Mouse (Mus musculus) mouse embryonic stem cell (cell line): ENCODE measurements at regions not wholly inside any gene's neighbourhood (a gene's known extent, or its start where the extent isn't known, plus 50 kb on each side); places are given as distances from the start of the nearest gene placed in this dataset.

Experiments used
- in situ Hi-C, 2 experiments: fragments of 300-500 bp; cut with MboI; formaldehyde crosslinking; loops; 1 replicate in 1 of 2; 3 replicates in 1 of 2; pipeline ENCODE4 v1.14.3; 2019 to 2020; ENCODE audit warnings: low sequenced_read_pairs in 2 of 2, low pct_unique_long_range_greater_than_20kb in 1 of 2, mixed read lengths in 1 of 2; ENCODE audit not compliant: unreplicated experiment in 1 of 2

DNA sequence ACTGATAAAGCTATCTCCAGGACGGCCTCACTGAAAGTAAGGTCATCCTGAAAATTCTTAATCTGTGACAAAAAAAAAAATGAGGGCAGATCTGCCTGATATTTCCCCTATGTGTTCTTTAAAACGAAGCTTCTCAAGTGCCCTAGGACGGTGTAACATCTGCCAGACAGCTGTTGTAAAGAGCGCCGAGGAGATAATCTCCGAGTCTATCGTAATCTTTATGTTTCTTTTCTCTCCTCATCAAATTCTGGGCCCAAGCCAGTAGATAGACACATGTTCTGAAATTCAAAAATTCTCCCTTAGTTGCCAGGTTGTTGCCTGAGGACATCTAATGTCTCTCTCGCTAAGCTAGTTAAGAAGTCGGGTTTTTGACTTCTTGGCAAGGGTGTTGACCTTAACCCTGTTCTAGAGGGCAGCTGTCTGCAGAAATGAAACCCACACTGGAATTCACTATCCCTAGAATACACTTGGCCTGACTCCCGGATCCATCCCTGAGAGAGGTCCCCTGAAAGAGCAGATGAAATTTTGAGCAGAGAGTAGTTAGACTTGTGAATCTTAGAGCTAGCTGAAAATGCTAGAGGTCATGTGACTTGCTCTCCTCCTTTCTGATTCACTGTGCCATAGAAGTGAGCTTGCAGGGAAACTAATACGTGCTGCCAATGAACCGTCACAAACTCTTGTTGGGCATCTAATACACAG is 104.1 kb upstream of the Hes1 start:
- in situ Hi-C loops, result no loop called here

DNA sequence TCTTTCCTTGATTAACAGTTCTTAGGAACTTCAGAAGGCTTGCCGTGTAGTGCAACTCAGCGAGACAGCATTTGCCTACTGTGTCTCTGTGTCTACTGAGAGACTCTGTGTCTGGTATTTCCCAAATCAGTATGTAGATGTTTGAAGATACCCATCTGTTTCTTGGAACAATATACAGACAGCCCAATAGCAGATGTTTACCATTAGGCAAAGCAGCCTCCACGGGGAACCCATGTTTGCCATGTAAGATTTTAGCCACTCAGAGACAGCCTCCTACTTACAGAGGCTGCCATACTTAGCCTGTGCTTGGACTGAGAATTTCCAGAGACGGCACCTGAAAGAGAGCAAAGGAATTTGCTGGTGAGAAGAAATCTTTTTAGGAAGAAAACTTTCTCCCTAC is 100.9 kb upstream of the Hes1 start:
- in situ Hi-C loops, result no loop called here

DNA sequence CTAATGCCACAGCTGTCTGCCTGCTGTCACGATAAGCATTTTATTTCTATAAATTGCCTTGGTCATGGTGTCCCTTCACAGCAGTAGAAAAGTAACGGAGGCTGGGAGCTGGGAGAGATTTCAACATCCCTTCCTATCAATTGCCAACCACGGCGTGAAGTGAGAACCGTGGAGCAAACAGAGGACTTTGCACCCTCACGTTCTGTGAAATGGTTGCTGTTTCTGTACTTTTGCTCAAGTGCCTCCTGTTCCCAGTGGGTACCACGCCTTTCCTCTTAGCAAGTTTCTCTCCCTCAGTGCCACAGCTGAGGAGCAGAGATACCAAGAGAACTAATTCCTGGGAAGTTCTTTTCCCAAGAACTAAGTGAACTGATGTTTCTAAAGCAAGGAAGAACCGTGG is 99.6 kb upstream of the Hes1 start:
- in situ Hi-C loops, result no loop called here

DNA sequence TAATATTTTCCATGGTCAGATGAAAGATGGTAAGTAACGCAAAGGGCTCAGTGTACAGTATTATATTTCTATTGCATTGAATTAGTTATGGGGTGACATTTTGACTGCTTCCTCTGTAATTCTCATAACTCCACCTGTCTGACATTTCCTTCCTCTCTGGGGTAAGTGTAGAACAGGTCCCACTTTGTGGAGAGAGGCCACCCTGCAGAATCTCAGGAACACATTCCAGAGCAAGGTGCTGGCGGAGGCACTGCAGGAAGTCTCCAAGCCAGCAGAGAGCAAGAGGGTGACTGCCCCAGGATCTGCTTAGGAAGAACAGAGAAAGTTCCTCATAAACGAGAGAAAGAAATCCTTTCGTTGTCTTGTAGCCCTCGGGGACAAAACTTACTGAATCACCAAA is 95.4 kb upstream of the Hes1 start:
- in situ Hi-C loops, result no loop called here

DNA sequence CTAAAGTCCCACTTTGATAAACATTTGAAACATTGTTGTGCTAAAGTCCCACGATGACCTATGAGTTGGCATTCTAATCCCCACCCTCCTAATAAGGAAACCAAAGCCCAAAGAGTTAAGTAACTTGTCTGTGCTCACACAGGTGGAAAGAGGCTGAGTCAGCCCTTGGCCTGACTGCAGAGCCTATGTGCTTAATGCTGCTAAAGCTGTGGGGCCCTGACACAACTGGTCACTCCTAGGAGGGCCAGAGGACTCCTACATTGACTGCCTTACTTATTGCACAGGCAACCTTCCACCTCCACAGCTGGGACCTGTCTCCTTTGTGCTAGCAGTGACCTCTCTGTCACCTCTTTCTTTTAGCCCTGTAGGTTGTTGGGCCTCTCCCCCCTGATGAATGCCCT is 91.4 kb upstream of the Hes1 start:
- in situ Hi-C loops, result no loop called here

DNA sequence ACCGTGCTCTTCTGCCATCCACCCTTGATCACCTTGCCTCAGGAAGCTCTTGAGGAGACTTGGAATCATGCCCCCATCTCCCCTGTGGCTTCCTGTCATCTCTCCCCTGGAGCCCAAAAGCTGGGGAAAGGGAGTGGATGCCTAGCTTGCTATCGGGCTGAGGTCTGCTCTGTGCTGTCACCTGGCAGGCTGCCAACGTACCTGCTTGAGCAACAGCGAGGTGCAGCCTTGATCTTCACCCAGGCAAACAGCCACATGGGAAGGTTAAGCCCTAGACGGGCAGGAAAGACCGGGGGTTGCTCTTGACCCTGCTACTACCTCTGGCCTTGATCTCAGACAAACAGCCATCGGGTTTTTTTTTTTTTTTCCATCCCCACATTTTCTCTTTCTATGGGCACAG is 90.9 kb upstream of the Hes1 start:
- in situ Hi-C loops, result no loop called here

DNA sequence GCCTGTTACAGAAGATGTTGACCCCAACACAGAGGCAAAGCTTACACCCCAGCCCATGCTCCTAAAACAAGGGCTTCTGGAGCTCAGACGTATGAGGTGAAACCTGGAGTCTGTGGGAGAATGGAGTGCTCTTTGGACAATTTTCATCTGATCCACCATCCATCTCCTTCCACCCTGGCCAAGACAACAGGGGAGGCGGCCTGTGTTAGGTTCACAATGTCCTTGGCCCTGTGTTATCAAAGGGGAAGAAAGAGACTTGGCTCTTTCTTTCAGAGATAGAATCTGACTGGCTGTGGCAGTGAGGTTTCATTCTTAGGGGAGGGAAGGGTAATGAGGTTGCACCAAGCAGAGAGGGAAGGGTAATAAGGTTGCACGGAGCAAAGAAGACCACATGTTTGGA is 88.4 kb upstream of the Hes1 start:
- in situ Hi-C loops, result no loop called here

DNA sequence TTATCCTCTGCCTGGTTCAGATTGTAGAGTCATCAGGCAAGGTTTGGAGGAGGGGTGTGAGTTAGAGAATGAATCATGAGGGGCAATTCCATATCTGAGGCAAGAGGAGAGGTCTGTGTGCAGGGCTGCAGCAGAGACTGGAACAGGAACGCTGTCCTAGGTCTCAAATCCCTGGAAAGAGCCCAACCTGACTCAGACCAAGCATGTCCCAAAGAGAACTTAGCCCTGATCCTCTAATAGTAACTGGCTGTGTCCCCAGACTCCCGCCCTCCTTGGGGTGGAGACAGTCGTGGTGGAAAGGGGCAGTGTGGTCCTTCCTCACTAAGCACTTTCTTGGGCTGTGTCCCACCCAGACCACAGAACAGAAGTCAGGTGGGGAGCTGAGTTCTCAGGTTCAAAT is 87.2 kb upstream of the Hes1 start:
- in situ Hi-C loops, result no loop called here

DNA sequence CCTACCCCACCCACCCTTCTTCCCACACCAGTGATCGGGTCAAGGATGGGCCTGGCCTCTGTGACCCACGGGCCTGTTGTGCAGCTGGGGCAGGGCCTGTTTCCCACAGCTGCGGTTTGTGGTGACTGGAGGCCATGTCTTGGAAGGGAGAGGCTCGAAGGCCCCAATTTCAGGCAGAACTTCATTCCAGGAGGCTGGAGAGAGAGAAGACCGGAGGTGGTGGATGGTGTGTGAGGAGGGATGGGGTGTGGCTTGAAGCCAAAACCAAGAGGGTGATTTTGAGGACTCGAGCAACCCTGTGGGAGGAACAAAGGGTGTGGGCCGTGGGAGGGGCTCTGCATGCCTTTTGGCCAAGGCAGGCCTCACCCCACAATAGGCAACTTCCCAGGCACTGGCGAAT is 86.5 kb upstream of the Hes1 start:
- in situ Hi-C loops, result no loop called here

DNA sequence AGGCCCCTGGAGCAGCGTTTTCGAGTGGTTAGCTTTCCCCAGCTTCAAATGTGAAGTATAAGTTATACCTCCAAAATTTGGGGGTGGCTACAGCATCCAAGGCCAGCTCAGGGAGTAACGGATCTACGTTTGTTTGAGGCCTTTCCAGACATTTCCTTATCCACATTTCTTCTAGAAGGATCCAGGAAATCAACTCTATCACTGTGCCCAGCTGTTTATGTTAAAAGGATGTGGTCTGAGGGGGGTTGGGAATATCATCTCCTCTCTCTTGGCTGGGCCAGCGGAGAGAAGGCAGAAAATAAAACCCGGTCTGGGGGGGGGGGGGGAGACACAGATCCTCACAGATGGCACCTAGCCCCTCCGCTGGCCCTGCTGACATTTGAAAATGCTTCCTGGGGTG is 85.1 kb upstream of the Hes1 start:
- in situ Hi-C loops, result no loop called here

DNA sequence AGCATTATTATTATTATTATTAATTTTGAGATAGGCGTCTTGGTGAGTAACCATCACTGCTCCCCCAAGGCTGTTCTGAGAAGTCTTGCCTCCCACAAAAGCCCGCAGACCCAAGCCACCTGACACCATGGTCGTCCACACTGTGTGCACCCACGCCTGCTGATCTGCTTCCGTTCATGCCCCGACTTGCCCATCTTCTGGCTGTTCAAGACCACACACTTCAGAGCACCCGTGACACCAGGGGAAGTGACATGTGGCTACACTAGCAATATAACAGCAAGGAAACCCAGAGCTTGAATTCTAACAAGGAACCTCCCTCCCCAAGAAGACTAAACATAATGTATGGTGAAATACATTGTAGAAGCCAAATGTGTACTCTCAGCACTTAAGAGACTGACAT is 82.6 kb upstream of the Hes1 start:
- in situ Hi-C loops, result no loop called here

DNA sequence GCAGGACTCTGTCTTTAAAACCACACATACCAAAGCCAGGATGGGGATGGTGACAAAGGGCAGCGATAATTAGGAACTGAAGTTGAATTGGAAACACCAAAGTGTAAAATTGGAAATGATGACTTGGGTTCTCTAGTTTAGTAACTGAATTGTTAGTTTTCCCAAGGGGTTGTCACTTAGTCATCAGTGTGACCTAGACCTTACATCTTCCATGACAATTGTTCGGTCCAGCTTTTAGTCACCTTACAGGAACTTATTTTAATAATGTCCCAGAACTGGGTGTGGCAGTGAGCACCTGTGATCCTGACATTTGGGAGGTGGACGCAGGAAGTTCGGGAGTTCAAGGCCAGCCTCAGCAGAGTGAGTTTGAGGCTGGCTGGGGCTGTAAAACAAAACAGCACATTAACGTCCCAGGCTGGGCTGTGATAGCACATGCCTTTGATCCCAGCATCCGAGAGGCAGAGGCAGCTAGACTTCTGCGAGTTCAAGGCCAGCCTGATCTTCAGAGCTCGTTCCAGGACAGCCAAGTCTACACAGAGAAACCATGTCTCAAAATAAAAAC is 81.9 kb upstream of the Hes1 start:
- in situ Hi-C loops, result no loop called here

DNA sequence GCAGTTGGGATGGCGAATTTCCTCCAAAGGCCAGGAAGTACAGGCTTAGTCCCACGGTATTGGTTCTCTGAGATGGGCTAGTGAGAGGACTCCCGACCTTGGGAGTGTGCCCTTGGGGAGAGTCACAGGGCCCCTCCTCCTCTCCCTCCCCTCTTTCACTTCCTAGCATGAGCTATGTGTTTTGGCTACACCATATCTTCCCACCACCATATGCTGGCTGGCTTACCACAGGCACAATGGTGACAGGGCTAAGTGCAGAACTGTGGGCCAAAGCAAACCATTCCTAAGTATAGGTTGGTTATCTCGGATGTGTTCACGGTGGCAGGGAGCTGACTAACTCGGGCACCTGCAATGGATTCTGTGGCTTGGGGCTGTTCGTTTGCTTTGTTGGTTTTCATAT is 81.0 kb upstream of the Hes1 start:
- in situ Hi-C loops, result no loop called here

DNA sequence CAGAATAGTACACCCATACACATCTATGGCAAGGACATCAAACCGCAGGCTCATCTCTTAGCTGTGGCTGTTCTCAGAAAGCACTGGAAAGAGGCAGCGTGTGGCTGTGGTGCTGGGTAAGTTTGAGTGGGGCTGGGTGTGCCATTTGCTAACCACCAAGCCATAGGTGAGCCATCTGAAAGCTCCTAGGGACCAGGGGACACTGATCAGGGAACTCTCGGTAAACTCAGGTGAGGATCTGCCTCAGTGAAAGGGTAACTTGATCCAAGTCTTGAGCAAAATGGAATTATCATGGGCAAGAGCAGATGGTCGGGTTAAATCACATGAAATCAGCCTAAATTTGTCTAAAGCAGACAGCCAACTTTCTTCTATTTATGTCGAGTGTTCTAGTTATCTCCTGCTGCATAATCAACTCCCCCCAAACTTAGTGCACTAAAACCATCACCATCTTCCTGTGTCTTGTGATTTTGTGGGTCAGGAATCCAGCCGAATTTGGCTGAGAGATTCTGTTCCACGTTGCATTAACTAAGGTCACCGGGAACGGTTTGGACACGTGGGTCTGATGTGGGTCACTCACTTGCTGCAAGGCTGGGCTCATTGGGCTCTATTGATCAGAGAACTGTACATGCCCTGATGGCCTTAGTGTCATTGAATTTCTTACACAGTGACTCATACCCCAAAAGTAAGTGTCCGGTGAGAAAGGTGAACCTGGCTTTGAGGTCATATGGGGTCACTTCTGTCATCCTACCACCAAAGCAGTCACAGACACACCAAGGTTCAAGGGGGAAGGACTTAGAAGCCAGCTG is 78.9 kb upstream of the Hes1 start:
- in situ Hi-C loops, result no loop called here

DNA sequence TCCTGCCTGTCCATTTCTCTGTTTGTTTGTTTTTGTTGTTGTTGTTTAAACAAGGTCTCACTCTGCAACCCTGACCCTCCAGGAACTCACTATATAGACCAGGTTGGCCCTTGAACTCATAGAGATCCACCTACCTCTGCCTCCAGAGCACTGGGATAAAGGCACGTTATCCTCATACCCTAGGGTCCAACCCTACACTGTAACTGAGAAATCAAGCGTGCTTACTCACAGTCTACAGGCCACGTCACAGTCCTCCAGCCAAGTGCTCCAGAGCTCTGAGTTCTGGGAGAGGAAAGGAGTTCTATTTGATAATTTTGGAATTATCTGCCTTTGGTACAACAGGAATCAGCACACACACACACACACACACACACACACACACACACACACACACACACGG is 76.6 kb upstream of the Hes1 start:
- in situ Hi-C loops, result no loop called here

DNA sequence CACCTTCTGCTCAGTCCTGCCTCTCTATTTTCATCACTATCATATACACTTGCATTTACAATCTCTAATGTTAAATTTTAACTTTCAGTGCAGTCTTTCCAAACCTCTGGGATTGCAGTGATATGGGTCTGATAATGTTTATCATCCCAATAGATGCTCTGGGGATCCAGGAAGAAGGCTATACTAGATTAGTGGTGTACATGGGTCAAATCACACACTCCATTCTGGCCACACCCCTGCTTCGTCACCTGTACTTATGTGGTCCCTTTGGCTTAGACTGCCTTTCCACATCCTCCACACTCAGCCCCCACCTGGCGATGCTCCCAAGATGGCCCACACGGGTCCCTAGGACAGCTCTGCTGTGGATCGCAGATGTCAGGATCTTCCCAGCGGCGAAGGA is 76.2 kb upstream of the Hes1 start:
- in situ Hi-C loops, result no loop called here

DNA sequence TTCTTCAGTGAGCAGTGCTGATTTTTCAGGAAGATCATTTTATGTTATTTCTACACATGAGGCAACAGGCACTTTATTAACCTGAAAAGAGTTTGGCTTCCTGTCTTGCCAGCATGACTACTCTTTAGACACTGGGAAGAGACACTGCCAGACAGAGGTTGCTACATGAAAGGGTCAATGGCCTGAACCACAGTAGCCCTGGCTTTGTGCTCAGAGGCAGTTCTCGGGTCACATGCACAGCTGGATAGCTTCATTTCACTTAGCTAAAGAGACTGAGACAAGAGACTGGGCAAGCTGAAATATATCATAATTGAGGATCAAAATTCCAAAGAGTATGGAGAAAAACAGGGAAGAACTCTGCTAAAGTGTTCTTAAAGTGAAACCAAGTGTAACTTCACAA is 74.9 kb upstream of the Hes1 start:
- in situ Hi-C loops, result no loop called here

DNA sequence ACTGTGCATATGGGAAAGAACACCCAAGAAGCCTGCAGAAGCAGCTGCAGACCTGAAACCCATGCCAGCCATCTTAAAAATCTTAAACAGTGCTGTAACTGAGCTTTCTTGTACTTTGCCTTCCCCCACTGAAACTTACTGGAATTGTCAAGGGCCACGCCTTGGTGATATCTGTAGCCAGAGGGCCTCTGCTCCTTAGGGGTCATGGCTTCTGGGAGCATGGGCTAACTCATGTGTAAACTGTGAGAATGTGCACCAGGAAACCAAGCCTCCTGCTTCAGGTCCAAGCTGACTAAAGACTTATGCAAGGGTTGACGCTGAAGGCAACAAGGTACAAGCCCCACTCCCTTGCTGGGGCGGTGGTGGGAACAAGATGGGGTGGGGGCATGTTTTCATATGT is 73.8 kb upstream of the Hes1 start:
- in situ Hi-C loops, result no loop called here

DNA sequence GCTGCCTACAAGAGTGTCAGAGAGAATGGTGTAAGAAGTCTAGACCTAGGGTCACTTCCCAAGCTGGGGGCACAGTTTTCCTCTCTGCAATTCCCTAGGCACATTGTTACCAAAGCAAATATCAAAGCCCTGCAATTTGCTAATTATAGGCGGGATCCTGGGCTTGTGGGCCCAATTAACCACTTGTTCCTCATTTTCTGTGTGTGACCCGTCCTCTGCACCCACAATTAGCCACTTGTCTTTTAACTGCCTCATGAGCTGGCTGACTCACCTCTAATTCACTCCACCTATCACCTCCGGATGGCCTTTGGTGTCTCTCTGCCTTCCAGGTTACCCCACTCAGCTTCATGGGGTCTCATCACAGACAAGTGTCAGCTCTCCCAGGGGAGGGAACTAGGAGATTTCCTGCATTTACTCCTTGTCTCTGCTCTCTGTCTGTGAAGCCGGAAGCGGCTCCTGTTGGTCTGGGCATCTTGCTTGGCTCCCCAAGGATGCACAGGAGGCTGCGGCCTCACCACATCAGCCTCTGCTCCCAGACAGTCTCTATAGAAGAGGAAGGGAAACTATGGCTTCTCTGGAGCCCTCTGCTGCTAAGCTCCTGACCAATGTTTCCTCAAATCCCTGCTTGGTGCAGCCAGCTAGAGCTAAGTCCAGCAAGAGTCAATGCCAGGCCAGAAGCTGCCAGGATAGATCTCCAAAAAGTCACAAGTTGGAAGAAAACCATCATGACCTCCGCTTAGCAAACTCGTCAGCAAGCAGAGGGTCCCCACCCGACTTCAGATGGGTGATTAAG is 73.2 kb upstream of the Hes1 start:
- in situ Hi-C loops, result no loop called here
